Comparison of ENCODE assay signal across 14 mouse cellular contexts in genomic region chr7:3184394-3184793, GRCm38 (mm10). TPM values are rescaled to one million over a fixed set of nuclear protein-coding genes. Genes with fewer than 3 reads are reported as not detected.
DNase-seq lines count a peak whose midpoint lies in the region; ATAC-seq and TF ChIP-seq lines count a peak whose summit lies in the region.
"Had no signal": no experiment of that assay in that cellular context is flagged by ENCODE, and none has a peak within 500 bp of the region (broad histone marks: within the 10 kb centered on the region; RNA-seq: fewer than 3 reads in every experiment).

No protein-coding gene starts in this region.

- TF ChIP-seq CTCF in kidney, postnatal 0 days (IDR thresholded peaks at IDR 0.05; ENCODE audit: low read depth) = peak; percentile 55
- TF ChIP-seq CTCF in G1E (IDR thresholded peaks at IDR 0.05; ENCODE audit: low read depth, low read length) = peak; percentile 60

- no peak for ATAC-seq in kidney, postnatal 0 days (replicated peaks; ENCODE audit: low FRiP score, low read depth)
- no peak for ATAC-seq in G1E (ENCODE audit: extremely low read depth, insufficient number of reproducible peaks, low FRiP score, poor library complexity, severe bottlenecking)
- no peak for ATAC-seq in inflammation-experienced regulatory T-cells, adult 6 months

- no peak overlapping the region for H3K27ac ChIP-seq in kidney, postnatal 0 days
- no peak overlapping the region for H3K27ac ChIP-seq in forebrain, embryonic 10.5 days
- H3K27ac ChIP-seq: hindbrain, embryonic 13.5 days; neural tube, embryonic 12.5 days had no signal

- no peaks in the 10 kb centered on the region for H3K9me3 ChIP-seq in kidney, postnatal 0 days (replicated peaks; ENCODE audit: low read length)
- no peaks in the 10 kb centered on the region for H3K9me3 ChIP-seq in G1E (replicated peaks)
- peaks cover 11% of the 10 kb centered on the region; the same call in 1 of the 2 replicates for H3K9me3 ChIP-seq in forebrain, embryonic 10.5 days
- H3K9me3 ChIP-seq: neural tube, embryonic 12.5 days had no signal

- H3K9ac ChIP-seq in kidney, postnatal 0 days (ENCODE audit: low read depth, low read length) = no peak overlapping the region
- H3K9ac ChIP-seq: hindbrain, embryonic 13.5 days; neural tube, embryonic 12.5 days had no signal

- no peaks in the 10 kb centered on the region for H3K4me1 ChIP-seq in kidney, postnatal 0 days (replicated peaks; ENCODE audit: insufficient read depth, low read length)
- H3K4me1 ChIP-seq in G1E (ENCODE audit: insufficient read depth, low read depth, low read length) = no peaks in the 10 kb centered on the region; the same call in 1 of the 2 replicates
- H3K4me1 ChIP-seq in forebrain, embryonic 10.5 days = no peaks in the 10 kb centered on the region
- H3K4me1 ChIP-seq: hindbrain, embryonic 13.5 days; neural tube, embryonic 12.5 days had no signal

- H3K4me2 ChIP-seq in kidney, postnatal 0 days (ENCODE audit: low read length) = no peak overlapping the region
- H3K4me2 ChIP-seq: hindbrain, embryonic 13.5 days; neural tube, embryonic 12.5 days had no signal

- H3K27me3 ChIP-seq in kidney, postnatal 0 days (ENCODE audit: insufficient read depth, low read length) = no peaks in the 10 kb centered on the region
- H3K27me3 ChIP-seq in G1E (ENCODE audit: insufficient read depth, low read length) = no peaks in the 10 kb centered on the region
- H3K27me3 ChIP-seq in forebrain, embryonic 10.5 days (ENCODE audit: poor library complexity, severe bottlenecking) = no peaks in the 10 kb centered on the region
- H3K27me3 ChIP-seq: hindbrain, embryonic 13.5 days; neural tube, embryonic 12.5 days had no signal

- no peaks in the 10 kb centered on the region for H3K36me3 ChIP-seq in kidney, postnatal 0 days (ENCODE audit: insufficient read depth, low read length)
- no peaks in the 10 kb centered on the region for H3K36me3 ChIP-seq in G1E (replicated peaks)
- no peaks in the 10 kb centered on the region for H3K36me3 ChIP-seq in forebrain, embryonic 10.5 days (replicated peaks)
- H3K36me3 ChIP-seq: hindbrain, embryonic 13.5 days; neural tube, embryonic 12.5 days had no signal

- H3K4me3 ChIP-seq in kidney, postnatal 0 days (replicated peaks; ENCODE audit: low read depth, low read length) = no peak overlapping the region
- H3K4me3 ChIP-seq in G1E (ENCODE audit: low read depth, low read length) = no peak overlapping the region
- H3K4me3 ChIP-seq in forebrain, embryonic 10.5 days = no peak overlapping the region
- H3K4me3 ChIP-seq: hindbrain, embryonic 13.5 days; neural tube, embryonic 12.5 days had no signal

- DNase-seq in kidney, postnatal 0 days (ENCODE audit: low spot score) = no peak
- DNase-seq in kidney, adult 11 months = no peak
- DNase-seq in A20 (ENCODE audit: low read depth, low spot score) = peak; percentile 61
- no peak for DNase-seq in G1E (ENCODE audit: low spot score)
- DNase-seq in embryo, embryonic 9.5 days (ENCODE audit: extremely low spot score) = peak; percentile 24
- no peak for DNase-seq in spleen, postnatal 14 days (ENCODE audit: low spot score in 2 of 2)
- DNase-seq in forebrain, embryonic 10.5 days (ENCODE audit: extremely low spot score, low spot score) = no peak
- DNase-seq: cerebellum, adult 11-12 months; heart, adult 11 months; lung, postnatal 4 days had no signal

- 43% methylated on average over 4 of the region's 4 CpGs for WGBS in kidney, postnatal 0 days
- WGBS in forebrain, embryonic 10.5 days = 50% methylated on average over 4 of the region's 4 CpGs

RNA-seq across cellular contexts. Expression of gene AU018091, which starts 15.4 kb away (rescaled TPM):
- 0.04 TPM in 1 of 2 replicates, not detected in the other for polyA plus RNA-seq in kidney, postnatal 0 days (2015; fragmentation: Nextera tagmentation; extraction: Ambion mirVana)
- total RNA-seq in G1E (2014; fragmentation: Nextera tagmentation) (not detected in 2 replicates), G1E (2017) (0.05 TPM in 1 of 2 replicates, not detected in the other)
- not detected in 2 replicates for polyA plus RNA-seq in G1E (2012)
- polyA plus RNA-seq in forebrain, embryonic 10.5 days (2016; fragmentation: Nextera tagmentation; extraction: Ambion mirVana) = 0.10 and 0.21 TPM in 2 replicates
- polyA plus RNA-seq in inflammation-experienced regulatory T-cells, adult 6 months (2017; shearing (Covaris generic)) = not detected
- polyA plus RNA-seq: hindbrain, embryonic 13.5 days; thymus, postnatal 0 days had no signal

Comparison
In these comparisons a context has a peak if more than half of its experiments do, and no peak if none do; other contexts are left out.
1. DNase-seq: peak in A20 (single experiment) and embryo, embryonic 9.5 days (single experiment); none in kidney, postnatal 0 days (single experiment), kidney, adult 11 months (single experiment), G1E (single experiment), spleen, postnatal 14 days (0 of 2) and forebrain, embryonic 10.5 days (single experiment).